In the genomic region with DNA sequence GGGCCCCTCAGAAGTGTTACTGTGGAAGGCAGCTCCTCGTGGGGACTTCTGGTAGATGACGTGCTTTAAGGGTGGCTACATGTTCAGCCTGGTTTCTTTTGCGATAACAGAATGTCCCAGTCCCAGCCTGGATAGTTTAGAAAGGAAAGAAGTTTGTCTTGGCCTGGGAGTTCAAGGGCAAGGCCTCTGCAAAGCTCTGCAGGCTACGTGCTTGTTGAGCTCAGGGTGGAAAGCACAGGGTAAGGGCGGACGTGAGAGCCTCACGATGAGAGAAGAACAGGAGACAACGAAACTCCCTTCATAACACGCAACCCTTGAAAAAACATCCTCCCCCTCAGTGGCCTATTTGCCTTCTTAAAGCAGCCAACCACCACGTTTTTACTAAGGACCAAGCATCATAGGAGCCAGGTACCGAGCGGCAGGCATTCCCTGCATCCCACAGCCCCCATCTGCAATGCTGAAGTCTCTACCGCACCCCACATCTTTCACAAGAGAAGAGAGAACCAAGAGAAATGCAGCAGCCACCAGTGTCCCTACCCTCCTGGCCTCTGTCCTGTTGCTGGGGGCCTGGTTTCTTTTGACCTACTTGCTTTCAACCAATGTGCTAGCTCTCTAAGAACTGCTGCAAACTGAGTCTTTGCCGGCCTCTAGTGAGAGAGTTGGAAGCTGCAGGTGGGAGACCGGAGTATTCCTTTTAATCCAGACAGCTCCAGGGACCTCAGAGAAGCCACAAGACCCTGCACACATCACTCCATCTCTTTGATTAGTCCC, we compare ENCODE assay signal across 10 mouse cellular contexts. TPM values are rescaled to one million over a fixed set of nuclear protein-coding genes. Genes with fewer than 3 reads are reported as not detected.
A peak's percentile ranks its signal among the peaks of the same experiment; 100 is the strongest.
DNase-seq lines count a peak whose midpoint lies in the region; TF ChIP-seq lines count a peak whose summit lies in the region.
"Had no signal": no experiment of that assay in that cellular context is flagged by ENCODE, and none has a peak within 500 bp of the region (broad histone marks: within the 10 kb centered on the region; RNA-seq: fewer than 3 reads in every experiment).

No protein-coding gene starts in this region.

- no peak overlapping the region for H3K9ac ChIP-seq in heart, adult 2 months (ENCODE audit: low read depth, low read length)
- H3K9ac ChIP-seq: heart, embryonic 15.5 days; neural tube, embryonic 13.5 days had no signal

- H3K79me2 ChIP-seq in heart, adult 2 months (replicated peaks; ENCODE audit: control insufficient read depth, insufficient read depth, low read length): no peaks in the 10 kb centered on the region

- peak; percentile 16 to 42 for DNase-seq in left cerebral cortex, adult 18-20 months (ENCODE audit: low spot score in 2 of 2)
- no peak for DNase-seq in left cerebral cortex, adult 11 months (ENCODE audit: low spot score)
- DNase-seq in cerebellum, postnatal 14 days: peak; percentile 69 to 77
- peak; percentile 53 to 55 for DNase-seq in heart, adult 2 months
- peak; percentile 76 for DNase-seq in kidney, postnatal 10 days
- peak; percentile 3 for DNase-seq in lung, postnatal 36 days
- peak; percentile 60 for DNase-seq in yolk sac, embryonic 10.5 days (ENCODE audit: low spot score)
- DNase-seq in thymus, postnatal 36 days: no peak

- TF ChIP-seq EP300 in heart, adult 2 months (IDR thresholded peaks at IDR 0.05; ENCODE audit: insufficient read depth, low read depth, low read length): no peak

- no peaks in the 10 kb centered on the region for H3K36me3 ChIP-seq in heart, adult 2 months (ENCODE audit: control insufficient read depth, insufficient read depth, low read length)
- H3K36me3 ChIP-seq: heart, embryonic 15.5 days; neural tube, embryonic 13.5 days had no signal

- H3K4me3 ChIP-seq in heart, adult 2 months: no peak overlapping the region
- H3K4me3 ChIP-seq: heart, embryonic 15.5 days; neural tube, embryonic 13.5 days had no signal

- no peak for TF ChIP-seq POLR2A in heart, adult 2 months (IDR thresholded peaks at IDR 0.05; ENCODE audit: insufficient read depth, low read depth, low read length)

- TF ChIP-seq CTCF in heart, adult 2 months (IDR thresholded peaks at IDR 0.05): peak; percentile 70

- peak overlapping the region; percentile 28 for H3K27ac ChIP-seq in heart, adult 2 months
- H3K27ac ChIP-seq: heart, embryonic 15.5 days; neural tube, embryonic 13.5 days had no signal

- no peaks in the 10 kb centered on the region for H3K27me3 ChIP-seq in heart, adult 2 months (ENCODE audit: control insufficient read depth, insufficient read depth, low read length)
- H3K27me3 ChIP-seq: heart, embryonic 15.5 days; neural tube, embryonic 13.5 days had no signal

- H3K4me1 ChIP-seq in heart, adult 2 months (ENCODE audit: control insufficient read depth, insufficient read depth, low read length): peaks cover 2% of the 10 kb centered on the region
- H3K4me1 ChIP-seq: neural tube, embryonic 13.5 days had no signal

- intact Hi-C loops in heart, adult 2 months (cut with DNase I): loop anchor here (1.0 to 2.0 kb wide), 2 partner anchors 34 to 46 kb away; no protein-coding TSS in a partner anchor

- WGBS in heart, adult 2 months: 63% methylated on average over 15 of the region's 15 CpGs

RNA-seq across cellular contexts. Expression of a gene that starts 28.4 kb away (rescaled TPM):
- total RNA-seq in left cerebral cortex, adult 18-20 months (2021): 10 to 100 TPM; 12.6 to 14.7 TPM
- 1 to 10 TPM; 3.1 to 5.1 TPM for total RNA-seq in heart, adult 2 months (2021)
- polyA plus RNA-seq in heart, adult 2 months (2012; rRNA removed): 6.6 and 12.3 TPM in 2 replicates

RNA-seq across cellular contexts. Expression of a gene that starts 34.2 kb away (rescaled TPM):
- total RNA-seq in left cerebral cortex, adult 18-20 months (2021): 100 to 1,000 TPM; 133 to 144 TPM
- 10 to 100 TPM; 47.4 to 47.7 TPM for total RNA-seq in heart, adult 2 months (2021)
- polyA plus RNA-seq in heart, adult 2 months (2012; rRNA removed): 19.3 and 33.5 TPM in 2 replicates

Comparison
In these comparisons a context has a peak if more than half of its experiments do, and no peak if none do; other contexts are left out.
1. DNase-seq: peak in left cerebral cortex, adult 18-20 months (2 of 2), cerebellum, postnatal 14 days (2 of 2), heart, adult 2 months (2 of 2), kidney, postnatal 10 days (single experiment), lung, postnatal 36 days (single experiment) and yolk sac, embryonic 10.5 days (single experiment); none in left cerebral cortex, adult 11 months (single experiment) and thymus, postnatal 36 days (0 of 2).